Mouse (Mus musculus): Measurements from ENCODE around the gene Mylk4. TPM values are rescaled to one million over a fixed set of nuclear protein-coding genes. Genes with fewer than 3 reads are reported as not detected.

Mylk4 gene
- polyA plus RNA-seq, 1 experiment from 2014 or later, result 0.12 TPM

- Histone ChIP-seq H3K4me3 (ENCODE audit: low read depth, low read length) (no peak overlapping the region), H3K4me2 (no peak overlapping the region), H3K27ac (ENCODE audit: low read depth, low read length) (no peak overlapping the region), H3K9me3 (ENCODE audit: control insufficient read depth, low read length) (no peaks in the 10 kb centered on the region), H3K36me3 (ENCODE audit: control insufficient read depth, insufficient read depth, low read length) (no peaks in the 10 kb centered on the region), H3K27me3 (replicated peaks; ENCODE audit: control insufficient read depth, insufficient read depth, low read length) (no peaks in the 10 kb centered on the region), H3K9ac (ENCODE audit: low read depth, low read length) (no peak overlapping the region), H3K4me1 (replicated peaks; ENCODE audit: control insufficient read depth, insufficient read depth, low read length) (no peaks in the 10 kb centered on the region)
- WGBS, result 77% methylated on average over 2 of the region's 2 CpGs
- no peak for DNase-seq (ENCODE audit: low spot score)
- ATAC-seq (replicated peaks; ENCODE audit: low FRiP score), result no peak
These were observed 23.0 kb downstream of the Mylk4 start for GRCm38 (mm10) chr13:32760795-32761194.

GRCm38 (mm10) chr13:32759036-32759435 is 24.7 kb downstream of the Mylk4 start:
- Histone ChIP-seq H3K4me3 (ENCODE audit: low read depth, low read length) (no peak overlapping the region), H3K9me3 (ENCODE audit: control insufficient read depth, low read length) (no peaks in the 10 kb centered on the region), H3K9ac (ENCODE audit: low read depth, low read length) (no peak overlapping the region), H3K4me2 (no peak overlapping the region), H3K27me3 (replicated peaks; ENCODE audit: control insufficient read depth, insufficient read depth, low read length) (no peaks in the 10 kb centered on the region), H3K4me1 (replicated peaks; ENCODE audit: control insufficient read depth, insufficient read depth, low read length) (no peaks in the 10 kb centered on the region), H3K27ac (ENCODE audit: low read depth, low read length) (no peak overlapping the region), H3K36me3 (ENCODE audit: control insufficient read depth, insufficient read depth, low read length) (no peaks in the 10 kb centered on the region)
- DNase-seq (ENCODE audit: low spot score), result no peak
- ATAC-seq (replicated peaks; ENCODE audit: low FRiP score), result no peak
- WGBS, result 29% methylated on average over 4 of the region's 4 CpGs

- no peaks in the 10 kb centered on the region for H3K4me1 ChIP-seq (replicated peaks; ENCODE audit: control insufficient read depth, insufficient read depth, low read length)
- no peak for ATAC-seq (replicated peaks; ENCODE audit: low FRiP score)
- WGBS, result 34% methylated on average over 4 of the region's 4 CpGs
- H3K27me3 ChIP-seq (replicated peaks; ENCODE audit: control insufficient read depth, insufficient read depth, low read length), result no peaks in the 10 kb centered on the region
- no peak overlapping the region for H3K4me2 ChIP-seq
- no peak for DNase-seq (ENCODE audit: low spot score)
- H3K9ac ChIP-seq (ENCODE audit: low read depth, low read length), result no peak overlapping the region
- no peaks in the 10 kb centered on the region for H3K9me3 ChIP-seq (ENCODE audit: control insufficient read depth, low read length)
- no peak overlapping the region for H3K27ac ChIP-seq (ENCODE audit: low read depth, low read length)
- no peaks in the 10 kb centered on the region for H3K36me3 ChIP-seq (ENCODE audit: control insufficient read depth, insufficient read depth, low read length)
- H3K4me3 ChIP-seq (ENCODE audit: low read depth, low read length), result no peak overlapping the region
These were observed 31.6 kb downstream of the Mylk4 start for GRCm38 (mm10) chr13:32752066-32752657.

GRCm38 (mm10) chr13:32750507-32750906 is 33.2 kb downstream of the Mylk4 start:
- Histone ChIP-seq H3K9me3 (ENCODE audit: control insufficient read depth, low read length) (no peaks in the 10 kb centered on the region), H3K4me2 (no peak overlapping the region), H3K27ac (ENCODE audit: low read depth, low read length) (no peak overlapping the region), H3K36me3 (ENCODE audit: control insufficient read depth, insufficient read depth, low read length) (no peaks in the 10 kb centered on the region), H3K27me3 (replicated peaks; ENCODE audit: control insufficient read depth, insufficient read depth, low read length) (no peaks in the 10 kb centered on the region), H3K4me3 (ENCODE audit: low read depth, low read length) (no peak overlapping the region), H3K9ac (ENCODE audit: low read depth, low read length) (no peak overlapping the region), H3K4me1 (replicated peaks; ENCODE audit: control insufficient read depth, insufficient read depth, low read length) (no peaks in the 10 kb centered on the region)
- DNase-seq (ENCODE audit: low spot score) (no peak), ATAC-seq (replicated peaks; ENCODE audit: low FRiP score) (no peak)
- 83% methylated on average over 1 of the region's 1 CpGs for WGBS

GRCm38 (mm10) chr13:32748421-32748820 is 35.3 kb downstream of the Mylk4 start:
- ATAC-seq (replicated peaks; ENCODE audit: low FRiP score), result no peak
- Histone ChIP-seq H3K27ac (ENCODE audit: low read depth, low read length) (no peak overlapping the region), H3K9ac (ENCODE audit: low read depth, low read length) (no peak overlapping the region), H3K4me2 (no peak overlapping the region), H3K27me3 (replicated peaks; ENCODE audit: control insufficient read depth, insufficient read depth, low read length) (no peaks in the 10 kb centered on the region), H3K9me3 (ENCODE audit: control insufficient read depth, low read length) (no peaks in the 10 kb centered on the region), H3K4me1 (replicated peaks; ENCODE audit: control insufficient read depth, insufficient read depth, low read length) (no peaks in the 10 kb centered on the region), H3K36me3 (ENCODE audit: control insufficient read depth, insufficient read depth, low read length) (no peaks in the 10 kb centered on the region), H3K4me3 (ENCODE audit: low read depth, low read length) (no peak overlapping the region)
- WGBS, result 34% methylated on average over 2 of the region's 2 CpGs
- no peak for DNase-seq (ENCODE audit: low spot score)

- Histone ChIP-seq H3K4me3 (ENCODE audit: low read depth, low read length) (no peak overlapping the region), H3K27me3 (replicated peaks; ENCODE audit: control insufficient read depth, insufficient read depth, low read length) (no peaks in the 10 kb centered on the region), H3K27ac (ENCODE audit: low read depth, low read length) (no peak overlapping the region), H3K4me2 (no peak overlapping the region), H3K36me3 (ENCODE audit: control insufficient read depth, insufficient read depth, low read length) (no peaks in the 10 kb centered on the region), H3K9me3 (ENCODE audit: control insufficient read depth, low read length) (no peaks in the 10 kb centered on the region), H3K9ac (ENCODE audit: low read depth, low read length) (no peak overlapping the region), H3K4me1 (replicated peaks; ENCODE audit: control insufficient read depth, insufficient read depth, low read length) (no peaks in the 10 kb centered on the region)
- no peak for ATAC-seq (replicated peaks; ENCODE audit: low FRiP score)
- DNase-seq (ENCODE audit: low spot score), result no peak
- WGBS, result 66% methylated on average over 7 of the region's 7 CpGs
These were observed 42.6 kb downstream of the Mylk4 start for GRCm38 (mm10) chr13:32741161-32741560.

- ATAC-seq (replicated peaks; ENCODE audit: low FRiP score), result no peak
- H3K27ac ChIP-seq (ENCODE audit: low read depth, low read length), result no peak overlapping the region
- no peak overlapping the region for H3K9ac ChIP-seq (ENCODE audit: low read depth, low read length)
- DNase-seq (ENCODE audit: low spot score), result no peak
- no peak overlapping the region for H3K4me3 ChIP-seq (ENCODE audit: low read depth, low read length)
- H3K36me3 ChIP-seq (ENCODE audit: control insufficient read depth, insufficient read depth, low read length), result no peaks in the 10 kb centered on the region
- no peaks in the 10 kb centered on the region for H3K4me1 ChIP-seq (replicated peaks; ENCODE audit: control insufficient read depth, insufficient read depth, low read length)
- no peaks in the 10 kb centered on the region for H3K27me3 ChIP-seq (replicated peaks; ENCODE audit: control insufficient read depth, insufficient read depth, low read length)
- H3K4me2 ChIP-seq, result no peak overlapping the region
- H3K9me3 ChIP-seq (ENCODE audit: control insufficient read depth, low read length), result no peaks in the 10 kb centered on the region
These were observed 52.5 kb downstream of the Mylk4 start for GRCm38 (mm10) chr13:32731283-32731682.

- H3K9me3 ChIP-seq (ENCODE audit: control insufficient read depth, low read length), result no peaks in the 10 kb centered on the region
- 84% methylated on average over 5 of the region's 5 CpGs for WGBS
- DNase-seq (ENCODE audit: low spot score) (no peak), ATAC-seq (replicated peaks; ENCODE audit: low FRiP score) (no peak)
- no peak overlapping the region for H3K4me2 ChIP-seq
- H3K4me1 ChIP-seq (replicated peaks; ENCODE audit: control insufficient read depth, insufficient read depth, low read length), result no peaks in the 10 kb centered on the region
- H3K27me3 ChIP-seq (replicated peaks; ENCODE audit: control insufficient read depth, insufficient read depth, low read length), result no peaks in the 10 kb centered on the region
- no peaks in the 10 kb centered on the region for H3K36me3 ChIP-seq (ENCODE audit: control insufficient read depth, insufficient read depth, low read length)
- no peak overlapping the region for H3K27ac ChIP-seq (ENCODE audit: low read depth, low read length)
- H3K4me3 ChIP-seq (ENCODE audit: low read depth, low read length), result no peak overlapping the region
- no peak overlapping the region for H3K9ac ChIP-seq (ENCODE audit: low read depth, low read length)
These were observed 59.1 kb downstream of the Mylk4 start for GRCm38 (mm10) chr13:32724606-32725005.

GRCm38 (mm10) chr13:32721717-32722116 is 62.0 kb downstream of the Mylk4 start:
- Histone ChIP-seq H3K4me1 (replicated peaks; ENCODE audit: control insufficient read depth, insufficient read depth, low read length) (no peaks in the 10 kb centered on the region), H3K4me2 (no peak overlapping the region), H3K4me3 (ENCODE audit: low read depth, low read length) (no peak overlapping the region), H3K27me3 (replicated peaks; ENCODE audit: control insufficient read depth, insufficient read depth, low read length) (no peaks in the 10 kb centered on the region), H3K27ac (ENCODE audit: low read depth, low read length) (no peak overlapping the region), H3K9ac (ENCODE audit: low read depth, low read length) (no peak overlapping the region), H3K9me3 (ENCODE audit: control insufficient read depth, low read length) (no peaks in the 10 kb centered on the region), H3K36me3 (ENCODE audit: control insufficient read depth, insufficient read depth, low read length) (no peaks in the 10 kb centered on the region)
- WGBS, result 79% methylated on average over 4 of the region's 4 CpGs
- ATAC-seq (replicated peaks; ENCODE audit: low FRiP score), result no peak
- no peak for DNase-seq (ENCODE audit: low spot score)

All from liver, embryonic 11.5 days (tissue).